8 mouse cellular contexts compared by ENCODE assay signal in the genomic region with DNA sequence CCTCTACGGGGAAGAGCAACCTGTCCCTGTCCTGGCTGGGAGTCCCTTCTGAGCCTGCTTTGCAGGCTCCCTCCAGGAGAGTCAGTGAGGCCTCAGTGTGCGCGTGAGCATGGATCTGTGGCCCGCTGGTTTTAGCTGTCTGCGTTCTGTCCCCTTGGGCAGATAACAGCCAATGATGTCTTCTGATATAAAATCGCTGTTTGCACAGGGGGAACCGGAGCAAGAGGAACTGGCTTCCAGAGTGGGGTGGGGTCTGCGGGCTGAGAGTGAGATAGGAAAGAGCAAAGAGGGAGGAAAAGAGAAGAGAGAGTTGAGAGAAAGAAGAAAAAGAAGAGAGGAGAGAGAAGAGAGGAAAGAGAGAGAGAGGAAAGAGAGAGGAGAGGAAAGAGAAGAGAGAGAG. TPM values are rescaled to one million over a fixed set of nuclear protein-coding genes. Genes with fewer than 3 reads are reported as not detected.
A peak's percentile ranks its signal among the peaks of the same experiment; 100 is the strongest.
DNase-seq lines count a peak whose midpoint lies in the region; ATAC-seq and TF ChIP-seq lines count a peak whose summit lies in the region.

No protein-coding gene starts in this region.

- no peaks in the 10 kb centered on the region for H3K9me3 ChIP-seq in hindbrain, postnatal 0 days (ENCODE audit: low read length)
- H3K9me3 ChIP-seq in midbrain, embryonic 16.5 days (replicated peaks; ENCODE audit: control insufficient read depth, low read length, poor library complexity, severe bottlenecking), result no peaks in the 10 kb centered on the region

- H3K9ac ChIP-seq in hindbrain, postnatal 0 days (replicated peaks; ENCODE audit: low read length), result peak overlapping the region; percentile 72
- H3K9ac ChIP-seq in midbrain, embryonic 16.5 days (ENCODE audit: low read depth, low read length), result peak overlapping the region; percentile 70

- peak overlapping the region; percentile 99 for H3K4me2 ChIP-seq in hindbrain, postnatal 0 days (ENCODE audit: low read depth, low read length)
- peak overlapping the region; percentile 73 for H3K4me2 ChIP-seq in midbrain, embryonic 16.5 days (ENCODE audit: low read length)

- 16% methylated on average over 8 of the region's 8 CpGs for WGBS in hindbrain, postnatal 0 days
- WGBS in midbrain, embryonic 16.5 days, result 18% methylated on average over 8 of the region's 8 CpGs

- peak; percentile 18; the same call in 1 of the 2 replicates for ATAC-seq in hindbrain, postnatal 0 days
- ATAC-seq in midbrain, embryonic 16.5 days, result peak; percentile 30; the same call in 1 of the 2 replicates
- ATAC-seq in activated CD4-positive, CD25-positive, alpha-beta regulatory T cell, adult 4 months, result no peak

- peak overlapping the region; percentile 75 for H3K27ac ChIP-seq in hindbrain, postnatal 0 days
- peak overlapping the region; percentile 68 for H3K27ac ChIP-seq in midbrain, embryonic 16.5 days (ENCODE audit: low read length)

- TF ChIP-seq CTCF in hindbrain, postnatal 0 days (IDR thresholded peaks at IDR 0.05; ENCODE audit: low read depth), result no peak

- no peaks in the 10 kb centered on the region for H3K27me3 ChIP-seq in hindbrain, postnatal 0 days (ENCODE audit: insufficient read depth, low read length)
- no peaks in the 10 kb centered on the region for H3K27me3 ChIP-seq in midbrain, embryonic 16.5 days (ENCODE audit: control insufficient read depth, insufficient read depth, low read depth, low read length)

- H3K4me3 ChIP-seq in hindbrain, postnatal 0 days (ENCODE audit: low read length), result peak overlapping the region; percentile 78
- H3K4me3 ChIP-seq in midbrain, embryonic 16.5 days (ENCODE audit: low read depth, low read length), result peak overlapping the region; percentile 51

- H3K4me1 ChIP-seq in hindbrain, postnatal 0 days (ENCODE audit: insufficient read depth, low read length), result 0 out of 2 replicates have a peak, but pooled peaks cover 4% of the 10 kb centered on the region
- peaks cover 13% of the 10 kb centered on the region for H3K4me1 ChIP-seq in midbrain, embryonic 16.5 days (ENCODE audit: control insufficient read depth, insufficient read depth, low read length)

- peak; percentile 4 for DNase-seq in retina, adult 2 months (ENCODE audit: low read depth, low spot score)
- no peak for DNase-seq in retina, postnatal 1 day
- peak; percentile 26 to 38 for DNase-seq in cerebellum, postnatal 14 days
- no peak for DNase-seq in hindbrain, postnatal 0 days (ENCODE audit: low spot score)
- DNase-seq in Muller cell, postnatal 12 days (ENCODE audit: inconsistent ontology term), result no peak
- DNase-seq in ovary, postnatal 10 days (ENCODE audit: low spot score), result no peak

- H3K36me3 ChIP-seq in hindbrain, postnatal 0 days (ENCODE audit: insufficient read depth, low read length), result peaks cover 11% of the 10 kb centered on the region; the same call in 1 of the 2 replicates
- peaks cover 16% of the 10 kb centered on the region for H3K36me3 ChIP-seq in midbrain, embryonic 16.5 days (ENCODE audit: control insufficient read depth, insufficient read depth, low read length)

RNA-seq across cellular contexts. Expression of a gene that starts 0.4 kb away (rescaled TPM):
- 20.2 and 20.6 TPM in 2 replicates for total RNA-seq in hindbrain, postnatal 0 days (2014; rRNA removed)
- polyA plus RNA-seq in hindbrain, postnatal 0 days (2015; fragmentation: Nextera tagmentation; extraction: Ambion mirVana), result 52.5 and 55.3 TPM in 2 replicates
- 54.3 and 60.7 TPM in 2 replicates for polyA plus RNA-seq in midbrain, embryonic 16.5 days (2015; fragmentation: Nextera tagmentation; extraction: Ambion mirVana)
- polyA plus RNA-seq in activated CD4-positive, CD25-positive, alpha-beta regulatory T cell, adult 4 months (2017; shearing (Covaris generic)), result 100 to 1,000 TPM; 250 to 265 TPM

RNA-seq across cellular contexts. Expression of a gene that starts 28.7 kb away (rescaled TPM):
- total RNA-seq in hindbrain, postnatal 0 days (2014; rRNA removed), result 178 and 184 TPM in 2 replicates
- 56.8 and 64.4 TPM in 2 replicates for polyA plus RNA-seq in hindbrain, postnatal 0 days (2015; fragmentation: Nextera tagmentation; extraction: Ambion mirVana)
- 42.9 and 46.5 TPM in 2 replicates for polyA plus RNA-seq in midbrain, embryonic 16.5 days (2015; fragmentation: Nextera tagmentation; extraction: Ambion mirVana)
- polyA plus RNA-seq in activated CD4-positive, CD25-positive, alpha-beta regulatory T cell, adult 4 months (2017; shearing (Covaris generic)), result 10 to 100 TPM; 20.5 to 32.4 TPM

RNA-seq across cellular contexts. Expression of a gene that starts 43.6 kb away (rescaled TPM):
- total RNA-seq in hindbrain, postnatal 0 days (2014; rRNA removed), result 9.9 and 10.2 TPM in 2 replicates
- polyA plus RNA-seq in hindbrain, postnatal 0 days (2015; fragmentation: Nextera tagmentation; extraction: Ambion mirVana), result 10.6 and 11.1 TPM in 2 replicates
- polyA plus RNA-seq in midbrain, embryonic 16.5 days (2015; fragmentation: Nextera tagmentation; extraction: Ambion mirVana), result 13.9 and 15.0 TPM in 2 replicates
- polyA plus RNA-seq in activated CD4-positive, CD25-positive, alpha-beta regulatory T cell, adult 4 months (2017; shearing (Covaris generic)), result 1 to 10 TPM; 7.0 to 9.8 TPM

RNA-seq across cellular contexts. Expression of a gene that starts 58.4 kb away (rescaled TPM):
- 243 and 285 TPM in 2 replicates for total RNA-seq in hindbrain, postnatal 0 days (2014; rRNA removed)
- 106 and 111 TPM in 2 replicates for polyA plus RNA-seq in hindbrain, postnatal 0 days (2015; fragmentation: Nextera tagmentation; extraction: Ambion mirVana)
- polyA plus RNA-seq in midbrain, embryonic 16.5 days (2015; fragmentation: Nextera tagmentation; extraction: Ambion mirVana), result 132 and 133 TPM in 2 replicates
- 10 to 100 TPM; 15.4 to 17.0 TPM for polyA plus RNA-seq in activated CD4-positive, CD25-positive, alpha-beta regulatory T cell, adult 4 months (2017; shearing (Covaris generic))

Comparison
In these comparisons a context has a peak if more than half of its experiments do, and no peak if none do; other contexts are left out.
1. DNase-seq: peak in retina, adult 2 months (single experiment) and cerebellum, postnatal 14 days (2 of 2); none in retina, postnatal 1 day (single experiment), hindbrain, postnatal 0 days (single experiment), Muller cell, postnatal 12 days (single experiment) and ovary, postnatal 10 days (single experiment).